Mouse (Mus musculus) bone marrow macrophage, adult 2 months (primary cell): Measurements from ENCODE around the gene Coasy.

Experiments used
- CTCF ChIP-seq: IDR thresholded peaks from 2 replicates; pipeline ENCODE4 v1.5.1; 2012; ENCODE audit warnings: low read depth, mild to moderate bottlenecking, low read length, moderate library complexity
- POLR2A ChIP-seq: IDR thresholded peaks from 2 replicates; pipeline ENCODE4 v1.6.1; 2012; ENCODE audit warnings: mild to moderate bottlenecking, low read depth, low read length, borderline replicate concordance

- TF ChIP-seq POLR2A (no peak), CTCF (no peak)
Measured at GRCm38 (mm10) chr11:101086756-101087681, 4.7 kb downstream of the Coasy start, which contains the start of gene Mlx.
